Mouse (Mus musculus) megakaryocyte progenitor cell, adult 5-6 weeks (primary cell): ENCODE measurements around the gene Plin5. TPM values are rescaled to one million over a fixed set of nuclear protein-coding genes. Genes with fewer than 3 reads are reported as not detected.

Experiments
- ATAC-seq: replicated peaks from 2 replicates; pipeline ENCODE4 v1.8.0; 2016; ENCODE audit warnings: mild to moderate bottlenecking, moderate TSS enrichment, inconsistent platforms; ENCODE audit not compliant: poor library complexity
- total RNA-seq, 2 experiments: library from RNA; stranded (forward) in 1 of 2; stranded (reverse) in 1 of 2; fragments of 157-497, 149-512 nt in 1 of 2; fragments of 200-1000 nt in 1 of 2; gene quantifications; 2 replicates each; pipeline versions ENCODE4 v1.2.3 to v1.2.4; 2015 to 2017

The Plin5 gene
- total RNA-seq (2015) (0.17 TPM in 1 of 2 replicates, not detected in the other), total RNA-seq (2017) (0.14 TPM in 1 of 2 replicates, not detected in the other)

- peak; percentile 52 for ATAC-seq
Observed at GRCm38 (mm10) chr17:56117251-56117710, at the start of gene Plin5. Plin5 (minus strand) TSS chr17:56117596.

GRCm38 (mm10) chr17:56165671-56166070 lies 48.3 kb upstream of the Plin5 start:
- ATAC-seq, result no peak

GRCm38 (mm10) chr17:56164510-56164909 lies 47.1 kb upstream of the Plin5 start:
- no peak for ATAC-seq

GRCm38 (mm10) chr17:56163523-56164102 lies 46.2 kb upstream of the Plin5 start:
- no peak for ATAC-seq

GRCm38 (mm10) chr17:56162231-56162774 lies 44.9 kb upstream of the Plin5 start, which contains the start of gene Tnfaip8l1:
Tnfaip8l1 (plus strand) TSS chr17:56162477.
- ATAC-seq, result peak; percentile 97

GRCm38 (mm10) chr17:56159729-56160128 lies 42.3 kb upstream of the Plin5 start:
- ATAC-seq, result peak; percentile 62

- peak; percentile 83 for ATAC-seq
Observed at GRCm38 (mm10) chr17:56153643-56154042, 36.2 kb upstream of the Plin5 start.

- no peak for ATAC-seq
Observed at GRCm38 (mm10) chr17:56149897-56150296, 32.5 kb upstream of the Plin5 start.

- ATAC-seq, result no peak; the same call in 1 of the 2 replicates
Observed at GRCm38 (mm10) chr17:56148790-56149618, 31.6 kb upstream of the Plin5 start.

- no peak for ATAC-seq
Observed at GRCm38 (mm10) chr17:56148280-56148679, 30.9 kb upstream of the Plin5 start.

GRCm38 (mm10) chr17:56147420-56147819 lies 30.0 kb upstream of the Plin5 start:
- no peak for ATAC-seq

GRCm38 (mm10) chr17:56146131-56146530 lies 28.7 kb upstream of the Plin5 start:
- ATAC-seq, result no peak

- ATAC-seq, result no peak
Observed at GRCm38 (mm10) chr17:56144546-56144945, 27.1 kb upstream of the Plin5 start.

- ATAC-seq, result peak; percentile 20
Observed at GRCm38 (mm10) chr17:56141702-56142605, 24.6 kb upstream of the Plin5 start.

- ATAC-seq, result peak; percentile 59
Observed at GRCm38 (mm10) chr17:56139858-56140595, 22.6 kb upstream of the Plin5 start, which contains the start of gene Sema6b. Sema6b (minus strand) TSS chr17:56140343.

GRCm38 (mm10) chr17:56139355-56139754 lies 22.0 kb upstream of the Plin5 start:
- ATAC-seq, result no peak

GRCm38 (mm10) chr17:56137839-56138613 lies 20.6 kb upstream of the Plin5 start:
- ATAC-seq, result no peak

GRCm38 (mm10) chr17:56136558-56136957 lies 19.2 kb upstream of the Plin5 start:
- no peak for ATAC-seq

- peak; percentile 70 for ATAC-seq
Observed at GRCm38 (mm10) chr17:56134463-56134971, 17.1 kb upstream of the Plin5 start.
